Mouse (Mus musculus) cerebellum, adult 9-10 months (tissue): ENCODE measurements around the gene Scamp3.

Experiments
- DNase-seq: peaks from one replicate; pipeline ENCODE4 v3.0.0; 2022

Scamp3 gene

GRCm38 (mm10) chr3:89163643-89164245, 13.5 kb upstream of the Scamp3 start:
- DNase-seq: no peak

GRCm38 (mm10) chr3:89164506-89165267, 12.6 kb upstream of the Scamp3 start, which contains the start of gene Clk2:
Clk2 (plus strand) TSS chr3:89164795.
- DNase-seq: peak; percentile 92

- DNase-seq: no peak
Observed at GRCm38 (mm10) chr3:89165268-89165870, 11.9 kb upstream of the Scamp3 start.

- no peak for DNase-seq
Observed at GRCm38 (mm10) chr3:89166945-89167344, 10.3 kb upstream of the Scamp3 start.

- DNase-seq: no peak
Observed at GRCm38 (mm10) chr3:89174844-89175243, 2.4 kb upstream of the Scamp3 start.

- no peak for DNase-seq
Observed at GRCm38 (mm10) chr3:89175544-89175943, 1.7 kb upstream of the Scamp3 start.

GRCm38 (mm10) chr3:89176421-89176820, 852 bp upstream of the Scamp3 start:
- DNase-seq: no peak

GRCm38 (mm10) chr3:89178107-89178385, 773 bp downstream of the Scamp3 start:
- DNase-seq: no peak

GRCm38 (mm10) chr3:89179056-89179455, 1.8 kb downstream of the Scamp3 start:
- DNase-seq: no peak

GRCm38 (mm10) chr3:89181749-89182500, 4.7 kb downstream of the Scamp3 start:
- DNase-seq: peak; percentile 57

GRCm38 (mm10) chr3:89182531-89183057, 5.3 kb downstream of the Scamp3 start:
- DNase-seq: no peak

- DNase-seq: peak; percentile 92
Observed at GRCm38 (mm10) chr3:89183058-89183958, 6.0 kb downstream of the Scamp3 start, which contains the start of gene Fam189b. Fam189b (plus strand) TSS chr3:89183143.

GRCm38 (mm10) chr3:89183959-89184315, 6.7 kb downstream of the Scamp3 start:
- DNase-seq: peak; percentile 52

GRCm38 (mm10) chr3:89187197-89187596, 9.9 kb downstream of the Scamp3 start:
- DNase-seq: no peak

- DNase-seq: no peak
Observed at GRCm38 (mm10) chr3:89187690-89188477, 10.6 kb downstream of the Scamp3 start.

GRCm38 (mm10) chr3:89188478-89188875, 11.2 kb downstream of the Scamp3 start:
- no peak for DNase-seq

GRCm38 (mm10) chr3:89190436-89190835, 13.2 kb downstream of the Scamp3 start:
- DNase-seq: no peak

GRCm38 (mm10) chr3:89193351-89193750, 16.1 kb downstream of the Scamp3 start:
- no peak for DNase-seq

- no peak for DNase-seq
Observed at GRCm38 (mm10) chr3:89193853-89194252, 16.6 kb downstream of the Scamp3 start.

- peak; percentile 80 for DNase-seq
Observed at GRCm38 (mm10) chr3:89195979-89196877, 19.0 kb downstream of the Scamp3 start.
